Mouse (Mus musculus): ENCODE data around the gene Zfp618. TPM values are rescaled to one million over a fixed set of nuclear protein-coding genes. Genes with fewer than 3 reads are reported as not detected.

The Zfp618 gene
- total RNA-seq, 2 experiments from 2014 or later = 3.6 to 6.1 TPM

- TF ChIP-seq CTCF (conservative IDR thresholded peaks at IDR 0.05) = peak; percentile 99
- H3K4me3 ChIP-seq = no peak overlapping the region
- DNase-seq (ENCODE audit: low spot score in 2 of 2) = peak; percentile 71 to 84
Measured at GRCm38 (mm10) chr4:63118639-63119437, 153.5 kb downstream of the Zfp618 start.

GRCm38 (mm10) chr4:63124861-63125466, 159.6 kb downstream of the Zfp618 start:
- TF ChIP-seq CTCF (conservative IDR thresholded peaks at IDR 0.05) = no peak
- Histone ChIP-seq H3K27ac (no peak overlapping the region), H3K4me3 (no peak overlapping the region)
- peak in 1 of 2 experiments; percentile 3 for DNase-seq (ENCODE audit: low spot score in 2 of 2)

More at GRCm38 (mm10) chr4:63118639-63119437, 153.5 kb downstream of the Zfp618 start:
- H3K27ac ChIP-seq = no peak overlapping the region

DNA sequence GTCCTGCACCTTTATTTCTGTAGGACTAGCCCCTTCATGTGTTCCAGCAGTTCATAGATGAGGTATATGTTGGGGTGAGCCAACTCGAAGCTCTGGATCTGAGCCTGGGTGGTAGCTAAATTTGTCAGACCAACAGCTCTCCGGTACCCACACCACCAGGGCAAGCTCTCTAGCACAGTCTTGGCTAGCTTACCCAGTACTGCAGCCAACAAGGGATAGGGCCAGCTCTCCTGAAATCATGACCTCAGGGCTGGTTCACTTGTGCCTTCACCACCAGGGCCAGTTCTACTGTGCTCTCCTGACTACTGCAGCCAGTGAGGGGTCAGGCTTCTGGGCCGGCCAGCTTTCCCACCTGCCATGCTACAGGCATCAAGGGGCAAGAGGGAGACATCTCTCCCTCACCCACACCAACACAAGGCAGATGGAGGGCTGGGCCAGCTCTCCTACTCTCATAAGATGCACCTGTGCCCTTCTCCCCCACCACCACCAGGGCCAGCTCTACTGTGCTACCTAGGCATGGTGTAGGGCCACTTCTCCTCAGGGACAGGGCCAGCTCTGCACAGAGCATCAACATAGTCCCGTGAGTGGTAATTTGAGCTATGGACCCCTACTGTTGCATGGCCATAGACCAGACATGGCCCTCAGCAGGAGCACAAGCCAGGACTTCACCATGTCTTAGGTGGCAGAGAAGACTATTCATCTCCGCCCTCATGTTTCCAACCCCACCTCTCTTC, 164.7 kb downstream of the Zfp618 start:
- Histone ChIP-seq H3K4me3 (no peak overlapping the region), H3K27ac (no peak overlapping the region)
- no peak for DNase-seq (ENCODE audit: low spot score in 2 of 2)
- TF ChIP-seq CTCF (conservative IDR thresholded peaks at IDR 0.05) = no peak

- peak; percentile 35 for TF ChIP-seq CTCF (conservative IDR thresholded peaks at IDR 0.05)
- Histone ChIP-seq H3K27ac (no peak overlapping the region), H3K4me3 (no peak overlapping the region)
- DNase-seq (ENCODE audit: low spot score in 2 of 2) = no peak
Measured at GRCm38 (mm10) chr4:63147268-63147667, 181.9 kb downstream of the Zfp618 start.

- no peak overlapping the region for H3K4me3 ChIP-seq
- TF ChIP-seq CTCF (conservative IDR thresholded peaks at IDR 0.05) = no peak
- DNase-seq (ENCODE audit: low spot score in 2 of 2) = peak in 1 of 2 experiments; percentile 13
- H3K27ac ChIP-seq = no peak overlapping the region
Measured at GRCm38 (mm10) chr4:63151127-63151526, 185.8 kb downstream of the Zfp618 start.

- Histone ChIP-seq H3K27ac (no peak overlapping the region), H3K4me3 (no peak overlapping the region)
- no peak for TF ChIP-seq CTCF (conservative IDR thresholded peaks at IDR 0.05)
- DNase-seq (ENCODE audit: low spot score in 2 of 2) = no peak
Measured at GRCm38 (mm10) chr4:63154028-63154427, 188.7 kb downstream of the Zfp618 start.

- no peak for DNase-seq (ENCODE audit: low spot score in 2 of 2)
- TF ChIP-seq CTCF (conservative IDR thresholded peaks at IDR 0.05) = no peak
Measured at GRCm38 (mm10) chr4:63154699-63155098, 189.3 kb downstream of the Zfp618 start, which contains the start of gene Ambp. Gene Ambp (minus strand): TSS chr4:63154799.

GRCm38 (mm10) chr4:63155596-63155995, 190.2 kb downstream of the Zfp618 start:
- no peak overlapping the region for H3K4me3 ChIP-seq
- TF ChIP-seq CTCF (conservative IDR thresholded peaks at IDR 0.05) = no peak
- DNase-seq (ENCODE audit: low spot score in 2 of 2) = no peak
- H3K27ac ChIP-seq = no peak overlapping the region

More at GRCm38 (mm10) chr4:63154699-63155098, 189.3 kb downstream of the Zfp618 start, which contains the start of gene Ambp:
- no peak within 1 kb of the TSS for H3K4me3 ChIP-seq
- H3K27ac ChIP-seq = no peak within 1 kb of the TSS

GRCm38 (mm10) chr4:63156726-63157634, 191.6 kb downstream of the Zfp618 start:
- Histone ChIP-seq H3K27ac (no peak overlapping the region), H3K4me3 (no peak overlapping the region)
- TF ChIP-seq CTCF (conservative IDR thresholded peaks at IDR 0.05) = no peak
- no peak for DNase-seq (ENCODE audit: low spot score in 2 of 2)

DNA sequence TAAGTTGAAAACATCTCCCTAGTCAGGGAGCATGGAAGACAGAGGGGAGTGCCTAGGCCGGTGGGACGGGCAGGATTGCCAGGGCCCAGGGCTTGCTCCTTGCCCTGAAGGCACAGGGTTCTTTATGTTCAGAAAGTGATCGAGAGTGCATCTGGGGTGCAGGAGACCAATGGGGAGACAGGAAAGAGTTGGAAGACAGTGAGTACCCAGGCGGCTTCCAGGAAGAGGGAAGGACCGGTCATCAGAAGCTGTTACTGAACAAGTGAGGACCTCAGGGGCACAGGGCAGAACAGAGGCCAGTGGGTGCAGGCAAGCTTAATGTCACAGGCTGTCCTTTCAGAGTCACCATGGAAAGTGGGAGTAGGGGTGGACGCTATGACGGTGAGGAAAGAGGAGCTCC, 192.8 kb downstream of the Zfp618 start:
- no peak for TF ChIP-seq CTCF (conservative IDR thresholded peaks at IDR 0.05)
- no peak for DNase-seq (ENCODE audit: low spot score in 2 of 2)
- H3K4me3 ChIP-seq = no peak overlapping the region

DNA sequence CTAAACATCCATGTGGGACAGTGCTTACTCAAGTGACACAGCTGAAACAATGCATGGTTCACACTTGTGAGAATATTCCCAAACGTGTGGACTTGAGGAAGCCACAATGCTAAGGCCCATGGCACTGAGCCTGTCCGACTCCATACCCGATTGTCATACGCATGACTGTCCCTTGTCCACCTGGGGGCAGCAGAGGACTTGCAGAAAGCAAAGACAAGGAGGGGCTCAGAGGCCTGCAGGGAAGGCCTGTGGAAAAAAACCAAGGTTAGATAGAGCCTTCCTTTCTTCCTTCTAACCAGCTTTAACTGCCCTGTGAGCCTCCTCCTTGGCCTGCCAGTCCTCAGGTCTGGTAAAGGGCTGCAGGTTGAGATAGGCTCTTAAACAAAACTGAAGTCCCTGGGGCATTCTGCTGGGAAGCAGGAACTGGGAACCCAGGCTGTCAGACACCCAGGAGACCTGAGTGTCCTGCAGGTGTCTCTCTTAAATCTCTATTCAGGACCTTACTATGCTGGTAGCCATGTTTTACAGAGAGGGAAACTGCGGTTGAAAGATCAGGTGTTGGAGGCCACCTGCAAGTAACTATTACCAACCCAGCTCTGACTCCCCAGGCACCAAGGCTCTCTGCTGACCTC, 193.7 kb downstream of the Zfp618 start:
- TF ChIP-seq CTCF (conservative IDR thresholded peaks at IDR 0.05) = peak; percentile 95
- Histone ChIP-seq H3K27ac (no peak overlapping the region), H3K4me3 (no peak overlapping the region)
- peak; percentile 75 to 87 for DNase-seq (ENCODE audit: low spot score in 2 of 2)

More for the DNA sequence above, 192.8 kb downstream of the Zfp618 start:
- H3K27ac ChIP-seq = no peak overlapping the region

- Histone ChIP-seq H3K4me3 (no peak overlapping the region), H3K27ac (no peak overlapping the region)
- no peak for DNase-seq (ENCODE audit: low spot score in 2 of 2)
- TF ChIP-seq CTCF (conservative IDR thresholded peaks at IDR 0.05) = no peak
Measured at GRCm38 (mm10) chr4:63165636-63166035, 200.3 kb downstream of the Zfp618 start.

All from layer of hippocampus, adult 2 months (tissue).